Mouse (Mus musculus): ENCODE results near the gene Wnt3a. TPM values are rescaled to one million over a fixed set of nuclear protein-coding genes. Genes with fewer than 3 reads are reported as not detected.

Wnt3a gene
- total RNA-seq, 2 experiments from 2014 or later: not detected

- no peak for ATAC-seq (replicated peaks; ENCODE audit: poor library complexity, severe bottlenecking)
These were observed 25.3 kb downstream of the Wnt3a start for GRCm38 (mm10) chr11:59265154-59265813.

GRCm38 (mm10) chr11:59264593-59264992 lies 26.0 kb downstream of the Wnt3a start:
- no peak for ATAC-seq (replicated peaks; ENCODE audit: poor library complexity, severe bottlenecking)

- 0 out of 2 replicates have a peak, but pooled peaks have one; percentile 30 for ATAC-seq (replicated peaks; ENCODE audit: poor library complexity, severe bottlenecking)
These were observed 26.5 kb downstream of the Wnt3a start for GRCm38 (mm10) chr11:59263870-59264563.

- no peak for ATAC-seq (replicated peaks; ENCODE audit: poor library complexity, severe bottlenecking)
These were observed 28.2 kb downstream of the Wnt3a start for GRCm38 (mm10) chr11:59262308-59262707.

- no peak for ATAC-seq (replicated peaks; ENCODE audit: poor library complexity, severe bottlenecking)
These were observed 29.7 kb downstream of the Wnt3a start for GRCm38 (mm10) chr11:59260706-59261493.

- ATAC-seq (replicated peaks; ENCODE audit: poor library complexity, severe bottlenecking): no peak
These were observed 30.9 kb downstream of the Wnt3a start for GRCm38 (mm10) chr11:59259647-59260046.

GRCm38 (mm10) chr11:59248101-59248500 lies 42.5 kb downstream of the Wnt3a start:
- ATAC-seq (replicated peaks; ENCODE audit: poor library complexity, severe bottlenecking): peak; percentile 98

GRCm38 (mm10) chr11:59243856-59244255 lies 46.7 kb downstream of the Wnt3a start:
- ATAC-seq (replicated peaks; ENCODE audit: poor library complexity, severe bottlenecking): no peak

GRCm38 (mm10) chr11:59241841-59242240 lies 48.7 kb downstream of the Wnt3a start:
- no peak for ATAC-seq (replicated peaks; ENCODE audit: poor library complexity, severe bottlenecking)

- no peak for ATAC-seq (replicated peaks; ENCODE audit: poor library complexity, severe bottlenecking)
These were observed 50.8 kb downstream of the Wnt3a start for GRCm38 (mm10) chr11:59239796-59240195.

GRCm38 (mm10) chr11:59239428-59239785 lies 51.1 kb downstream of the Wnt3a start:
- ATAC-seq (replicated peaks; ENCODE audit: poor library complexity, severe bottlenecking): no peak

- ATAC-seq (replicated peaks; ENCODE audit: poor library complexity, severe bottlenecking): peak; percentile 80
These were observed 51.8 kb downstream of the Wnt3a start for GRCm38 (mm10) chr11:59238525-59239427.

GRCm38 (mm10) chr11:59232797-59233196 lies 57.8 kb downstream of the Wnt3a start:
- ATAC-seq (replicated peaks; ENCODE audit: poor library complexity, severe bottlenecking): no peak

- peak; percentile 9; the same call in 1 of the 2 replicates for ATAC-seq (replicated peaks; ENCODE audit: poor library complexity, severe bottlenecking)
These were observed 60.3 kb downstream of the Wnt3a start for GRCm38 (mm10) chr11:59230144-59230760.

- peak; percentile 80 for ATAC-seq (replicated peaks; ENCODE audit: poor library complexity, severe bottlenecking)
These were observed 62.2 kb downstream of the Wnt3a start, which contains the start of gene Arf1 for GRCm38 (mm10) chr11:59228122-59228953. Arf1 (minus strand) TSS chr11:59228270.

GRCm38 (mm10) chr11:59227604-59228121 lies 62.9 kb downstream of the Wnt3a start:
- peak; percentile 21 for ATAC-seq (replicated peaks; ENCODE audit: poor library complexity, severe bottlenecking)

GRCm38 (mm10) chr11:59226787-59227603 lies 63.6 kb downstream of the Wnt3a start:
- peak; percentile 36 for ATAC-seq (replicated peaks; ENCODE audit: poor library complexity, severe bottlenecking)

- no peak for ATAC-seq (replicated peaks; ENCODE audit: poor library complexity, severe bottlenecking)
These were observed 64.3 kb downstream of the Wnt3a start for GRCm38 (mm10) chr11:59226251-59226650.
